Mouse (Mus musculus): Measurements from ENCODE around the gene Zfp618. TPM values are rescaled to one million over a fixed set of nuclear protein-coding genes. Genes with fewer than 3 reads are reported as not detected.

Gene Zfp618
- total RNA-seq (2017), result not detected in 2 replicates

GRCm38 (mm10) chr4:62965497-62966302, at the start of gene Zfp618:
TSS of gene Zfp618 (plus strand) at chr4:62965573.
- ATAC-seq (ENCODE audit: extremely low read depth, insufficient number of reproducible peaks, low FRiP score, poor library complexity, severe bottlenecking), result no peak

GRCm38 (mm10) chr4:62917056-62917455, 48.3 kb upstream of the Zfp618 start:
- no peak for ATAC-seq (ENCODE audit: extremely low read depth, insufficient number of reproducible peaks, low FRiP score, poor library complexity, severe bottlenecking)

- no peak for ATAC-seq (ENCODE audit: extremely low read depth, insufficient number of reproducible peaks, low FRiP score, poor library complexity, severe bottlenecking)
These were observed 31.6 kb upstream of the Zfp618 start for GRCm38 (mm10) chr4:62933798-62934197.

GRCm38 (mm10) chr4:62935589-62936218, 29.7 kb upstream of the Zfp618 start:
- no peak for ATAC-seq (ENCODE audit: extremely low read depth, insufficient number of reproducible peaks, low FRiP score, poor library complexity, severe bottlenecking)

- no peak for ATAC-seq (ENCODE audit: extremely low read depth, insufficient number of reproducible peaks, low FRiP score, poor library complexity, severe bottlenecking)
These were observed 23.1 kb upstream of the Zfp618 start for GRCm38 (mm10) chr4:62941961-62942892.

GRCm38 (mm10) chr4:62944326-62944879, 21.0 kb upstream of the Zfp618 start:
- no peak for ATAC-seq (ENCODE audit: extremely low read depth, insufficient number of reproducible peaks, low FRiP score, poor library complexity, severe bottlenecking)

GRCm38 (mm10) chr4:62963806-62964205, 1.6 kb upstream of the Zfp618 start:
- ATAC-seq (ENCODE audit: extremely low read depth, insufficient number of reproducible peaks, low FRiP score, poor library complexity, severe bottlenecking), result no peak

GRCm38 (mm10) chr4:62964844-62965496, 403 bp upstream of the Zfp618 start:
- ATAC-seq (ENCODE audit: extremely low read depth, insufficient number of reproducible peaks, low FRiP score, poor library complexity, severe bottlenecking), result no peak

GRCm38 (mm10) chr4:62969526-62969925, 4.2 kb downstream of the Zfp618 start:
- ATAC-seq (ENCODE audit: extremely low read depth, insufficient number of reproducible peaks, low FRiP score, poor library complexity, severe bottlenecking), result no peak

GRCm38 (mm10) chr4:62971991-62972390, 6.6 kb downstream of the Zfp618 start:
- no peak for ATAC-seq (ENCODE audit: extremely low read depth, insufficient number of reproducible peaks, low FRiP score, poor library complexity, severe bottlenecking)

- no peak for ATAC-seq (ENCODE audit: extremely low read depth, insufficient number of reproducible peaks, low FRiP score, poor library complexity, severe bottlenecking)
These were observed 7.7 kb downstream of the Zfp618 start for GRCm38 (mm10) chr4:62973086-62973485.

GRCm38 (mm10) chr4:62974901-62975300, 9.5 kb downstream of the Zfp618 start:
- ATAC-seq (ENCODE audit: extremely low read depth, insufficient number of reproducible peaks, low FRiP score, poor library complexity, severe bottlenecking), result no peak

GRCm38 (mm10) chr4:62975541-62975940, 10.2 kb downstream of the Zfp618 start:
- ATAC-seq (ENCODE audit: extremely low read depth, insufficient number of reproducible peaks, low FRiP score, poor library complexity, severe bottlenecking), result no peak

GRCm38 (mm10) chr4:62977454-62977853, 12.1 kb downstream of the Zfp618 start:
- ATAC-seq (ENCODE audit: extremely low read depth, insufficient number of reproducible peaks, low FRiP score, poor library complexity, severe bottlenecking), result no peak

- no peak for ATAC-seq (ENCODE audit: extremely low read depth, insufficient number of reproducible peaks, low FRiP score, poor library complexity, severe bottlenecking)
These were observed 13.1 kb downstream of the Zfp618 start for GRCm38 (mm10) chr4:62978501-62978911.

- no peak for ATAC-seq (ENCODE audit: extremely low read depth, insufficient number of reproducible peaks, low FRiP score, poor library complexity, severe bottlenecking)
These were observed 16.2 kb downstream of the Zfp618 start for GRCm38 (mm10) chr4:62981572-62981971.

GRCm38 (mm10) chr4:62983556-62983955, 18.2 kb downstream of the Zfp618 start:
- no peak for ATAC-seq (ENCODE audit: extremely low read depth, insufficient number of reproducible peaks, low FRiP score, poor library complexity, severe bottlenecking)

GRCm38 (mm10) chr4:62991336-62991735, 26.0 kb downstream of the Zfp618 start:
- ATAC-seq (ENCODE audit: extremely low read depth, insufficient number of reproducible peaks, low FRiP score, poor library complexity, severe bottlenecking), result no peak

GRCm38 (mm10) chr4:62993190-62993589, 27.8 kb downstream of the Zfp618 start:
- ATAC-seq (ENCODE audit: extremely low read depth, insufficient number of reproducible peaks, low FRiP score, poor library complexity, severe bottlenecking), result no peak
